Mouse (Mus musculus) gastrocnemius, postnatal 25 days (tissue): ENCODE results near the gene Gm11146. TPM values are rescaled to one million over a fixed set of nuclear protein-coding genes. Genes with fewer than 3 reads are reported as not detected.

Experiments used
- DNase-seq: peaks from one replicate; pipeline ENCODE4 v3.0.0; 2022
- microRNA-seq, 2 experiments: library from miRNA; unstranded; fragments of <30 nt; microRNA quantifications; one replicate each; pipeline ENCODE4 v1.2.0; 2021; ENCODE audit warnings: borderline replicate concordance in 2 of 2
- total RNA-seq, 2 experiments: library from RNA; stranded (reverse); gene quantifications; 1 replicate in 1 of 2; 2 replicates in 1 of 2; pipeline ENCODE4 v1.2.3; 2021

Gm11146 gene
- total RNA-seq, 2 experiments from 2014 or later = not detected

DNA sequence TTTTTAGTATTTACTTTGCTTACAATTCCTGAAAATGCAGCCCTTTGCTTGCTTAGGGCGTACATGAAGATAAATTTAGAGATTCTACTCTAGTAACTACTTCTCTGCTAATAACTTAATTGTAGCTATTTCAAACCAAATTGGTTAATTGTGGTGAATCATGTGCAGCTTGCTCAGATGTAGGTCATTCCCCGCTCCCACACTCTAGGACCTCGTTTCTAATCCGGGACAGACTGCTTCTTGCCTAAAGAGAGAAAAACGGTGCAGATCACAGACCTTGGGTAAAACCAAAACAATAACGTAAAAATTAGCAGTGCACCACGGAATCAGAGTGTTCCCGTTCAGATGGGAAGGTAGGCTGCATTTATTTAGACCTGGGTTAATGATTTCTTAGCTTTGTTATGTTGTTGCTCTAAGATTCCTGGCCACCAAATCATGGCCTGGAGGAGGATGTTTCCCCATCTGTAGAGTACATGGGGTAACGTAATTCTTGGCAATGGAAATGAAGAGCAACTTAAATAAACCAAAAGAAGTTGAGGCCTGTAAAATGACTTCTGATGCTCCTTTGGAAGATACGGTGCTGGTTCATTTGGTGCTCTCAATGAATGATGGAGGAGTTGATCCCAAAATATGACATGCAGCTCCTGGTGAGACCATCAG lies 45.3 kb downstream of the Gm11146 start:
- DNase-seq = no peak

DNA sequence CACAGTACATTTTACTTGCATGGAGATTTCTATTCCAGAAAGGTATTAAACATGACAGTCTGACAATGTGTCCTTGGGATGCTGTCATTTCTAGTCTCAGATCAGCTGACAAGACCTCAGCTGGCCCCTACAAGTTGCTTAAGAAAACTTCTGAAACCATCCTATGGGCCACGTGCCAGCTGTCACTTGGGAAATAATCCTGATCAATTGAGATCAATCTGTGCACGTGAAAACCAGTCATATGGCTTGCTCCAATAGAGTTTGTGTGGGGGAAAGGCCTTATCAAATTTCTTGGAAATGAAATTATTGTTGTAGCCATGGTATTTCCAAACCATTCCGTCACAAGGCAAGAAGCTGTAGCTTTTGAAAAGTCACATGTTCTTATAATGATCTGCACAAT lies 50.8 kb downstream of the Gm11146 start:
- DNase-seq = no peak

Small RNAs within 50 kb of the gene (microRNA-seq; reads per million reads assigned to microRNA genes)
- 165 to 211 reads per million in 2 experiments for gene Mir125b-2
- 35,068 to 37,794 reads per million in 2 experiments for gene Mir99a
- 272 to 293 reads per million in 2 experiments for gene Mirlet7c-1
